Mouse (Mus musculus) intestine, embryonic 16.5 days (tissue): ENCODE results near the gene Twist2. TPM values are rescaled to one million over a fixed set of nuclear protein-coding genes. Genes with fewer than 3 reads are reported as not detected.

Experiments used
- ATAC-seq: fragments of 200-750 bp; cut with Nextera tagmentation; 2 replicates; pipeline ENCODE4 v1.8.0; 2017; ENCODE audit warnings: moderate TSS enrichment, moderate library complexity
- H3K27ac ChIP-seq: fragments of 300-500 bp; sonication (generic); 2 replicates; pipeline ENCODE4 v1.5.1; 2014; ENCODE audit warnings: mild to moderate bottlenecking, low read length
- H3K27me3 ChIP-seq: fragments of 300-500 bp; sonication (generic); replicated peaks from 2 replicates; pipeline ENCODE4 v1.6.1; 2014; ENCODE audit warnings: low read length, control low read depth, mixed read lengths; ENCODE audit not compliant: control insufficient read depth, insufficient read depth
- H3K36me3 ChIP-seq: fragments of 300-500 bp; sonication (generic); 2 replicates; pipeline ENCODE4 v1.6.1; 2014; ENCODE audit warnings: low read length, control low read depth; ENCODE audit not compliant: control insufficient read depth, insufficient read depth
- H3K4me1 ChIP-seq: fragments of 300-500 bp; sonication (generic); 2 replicates; pipeline ENCODE4 v1.6.1; 2014; ENCODE audit warnings: low read length, control low read depth, mixed read lengths; ENCODE audit not compliant: control insufficient read depth, insufficient read depth
- H3K4me2 ChIP-seq: fragments of 300-500 bp; sonication (generic); 2 replicates; pipeline ENCODE4 v1.6.1; 2014; ENCODE audit warnings: low read depth, low read length, control low read depth
- H3K4me3 ChIP-seq: fragments of 300-500 bp; sonication (generic); 2 replicates; pipeline ENCODE4 v1.5.1; 2014; ENCODE audit warnings: mild to moderate bottlenecking, low read length
- H3K9ac ChIP-seq: fragments of 300-500 bp; sonication (generic); 2 replicates; pipeline ENCODE4 v1.6.1; 2014; ENCODE audit warnings: low read depth, low read length
- H3K9me3 ChIP-seq: fragments of 300-500 bp; sonication (generic); 2 replicates; pipeline ENCODE4 v1.6.1; 2016; ENCODE audit warnings: low read length, control low read depth; ENCODE audit not compliant: control insufficient read depth
- WGBS: fragments of 180-500 bp; shearing (Covaris S2); extraction: QIAGEN DNeasy Blood & Tissue Kit; methylation state at CpG from one replicate; pipeline ENCODE4 v1.1.7; 2014; 5-methylcytosine and 5-hydroxymethylcytosine counted together
- polyA plus RNA-seq: library from polyadenylated mRNA; unstranded; fragments of >200 nt; fragmentation: Nextera tagmentation; extraction: Ambion mirVana; gene quantifications from 2 replicates; pipeline ENCODE4 v1.2.1, GENCODE M21; 2015

The Twist2 gene
- 5.0 and 5.1 TPM in 2 replicates for polyA plus RNA-seq

GRCm38 (mm10) chr1:91800967-91801843 lies at the start of gene Twist2:
Gene Twist2, plus strand, starts transcription at chr1:91801461.
- Histone ChIP-seq H3K27ac (peak within 1 kb of the TSS; percentile 72), H3K9ac (peak within 1 kb of the TSS; percentile 66), H3K36me3 (no peaks in the 10 kb centered on the region), H3K4me1 (0 out of 2 replicates have a peak, but pooled peaks cover 4% of the 10 kb centered on the region), H3K4me3 (peak within 1 kb of the TSS; percentile 56), H3K27me3 (peaks cover 37% of the 10 kb centered on the region), H3K4me2 (peak within 1 kb of the TSS; percentile 87), H3K9me3 (no peaks in the 10 kb centered on the region)
- ATAC-seq: peak; percentile 72
- under 1% methylated on average over 70 of the region's 77 CpGs for WGBS

GRCm38 (mm10) chr1:91752931-91753330 lies 48.3 kb upstream of the Twist2 start:
- 81% methylated on average over 9 of the region's 9 CpGs for WGBS
- H3K9ac ChIP-seq: no peak overlapping the region

GRCm38 (mm10) chr1:91755102-91755501 lies 46.2 kb upstream of the Twist2 start:
- H3K4me3 ChIP-seq: no peak overlapping the region

More at GRCm38 (mm10) chr1:91752931-91753330, 48.3 kb upstream of the Twist2 start:
- Histone ChIP-seq H3K4me2 (no peak overlapping the region), H3K4me3 (no peak overlapping the region), H3K4me1 (no peaks in the 10 kb centered on the region), H3K9me3 (no peaks in the 10 kb centered on the region), H3K27ac (no peak overlapping the region), H3K27me3 (0 out of 2 replicates have a peak, but pooled peaks cover 3% of the 10 kb centered on the region), H3K36me3 (no peaks in the 10 kb centered on the region)
- ATAC-seq: no peak

GRCm38 (mm10) chr1:91757292-91757691 lies 44.0 kb upstream of the Twist2 start:
- Histone ChIP-seq H3K27me3 (no peaks in the 10 kb centered on the region), H3K9ac (peak overlapping the region; percentile 35), H3K9me3 (no peaks in the 10 kb centered on the region), H3K36me3 (no peaks in the 10 kb centered on the region), H3K4me2 (peak overlapping the region; percentile 24), H3K4me3 (peak overlapping the region; percentile 15), H3K4me1 (peaks cover 2% of the 10 kb centered on the region; the same call in 1 of the 2 replicates), H3K27ac (no peak overlapping the region)
- ATAC-seq: no peak
- 31% methylated on average over 16 of the region's 16 CpGs for WGBS

More at GRCm38 (mm10) chr1:91755102-91755501, 46.2 kb upstream of the Twist2 start:
- no peaks in the 10 kb centered on the region for H3K9me3 ChIP-seq
- H3K9ac ChIP-seq: no peak overlapping the region
- ATAC-seq: 0 out of 2 replicates have a peak, but pooled peaks have one; percentile 28
- no peak overlapping the region for H3K27ac ChIP-seq
- under 1% methylated on average over 9 of the region's 9 CpGs for WGBS
- H3K4me1 ChIP-seq: peaks cover 2% of the 10 kb centered on the region; the same call in 1 of the 2 replicates
- H3K27me3 ChIP-seq: no peaks in the 10 kb centered on the region
- peak overlapping the region; percentile 15 for H3K4me2 ChIP-seq
- H3K36me3 ChIP-seq: no peaks in the 10 kb centered on the region

- no peak for ATAC-seq
- Histone ChIP-seq H3K36me3 (no peaks in the 10 kb centered on the region), H3K27ac (no peak overlapping the region), H3K4me1 (peaks cover 2% of the 10 kb centered on the region; the same call in 1 of the 2 replicates), H3K9me3 (no peaks in the 10 kb centered on the region), H3K9ac (no peak overlapping the region), H3K4me2 (no peak overlapping the region), H3K27me3 (no peaks in the 10 kb centered on the region), H3K4me3 (no peak overlapping the region)
- 56% methylated on average over 2 of the region's 2 CpGs for WGBS
Observed at GRCm38 (mm10) chr1:91758143-91758542, 43.1 kb upstream of the Twist2 start.

- Histone ChIP-seq H3K4me2 (no peak overlapping the region), H3K27ac (no peak overlapping the region), H3K27me3 (no peaks in the 10 kb centered on the region), H3K9ac (no peak overlapping the region), H3K4me3 (no peak overlapping the region), H3K36me3 (no peaks in the 10 kb centered on the region), H3K4me1 (peaks cover 2% of the 10 kb centered on the region; the same call in 1 of the 2 replicates), H3K9me3 (no peaks in the 10 kb centered on the region)
- ATAC-seq: no peak
- WGBS: 38% methylated on average over 12 of the region's 12 CpGs
Observed at GRCm38 (mm10) chr1:91758600-91759515, 42.4 kb upstream of the Twist2 start.

- WGBS: 49% methylated on average over 14 of the region's 14 CpGs
- no peak for ATAC-seq
- Histone ChIP-seq H3K9me3 (no peaks in the 10 kb centered on the region), H3K27me3 (no peaks in the 10 kb centered on the region), H3K4me1 (peaks cover 2% of the 10 kb centered on the region; the same call in 1 of the 2 replicates), H3K36me3 (no peaks in the 10 kb centered on the region), H3K9ac (no peak overlapping the region), H3K4me3 (no peak overlapping the region), H3K4me2 (no peak overlapping the region), H3K27ac (no peak overlapping the region)
Observed at GRCm38 (mm10) chr1:91760140-91760986, 40.9 kb upstream of the Twist2 start.

GRCm38 (mm10) chr1:91762528-91763091 lies 38.7 kb upstream of the Twist2 start:
- H3K27me3 ChIP-seq: no peaks in the 10 kb centered on the region
- H3K9ac ChIP-seq: no peak overlapping the region
- no peak overlapping the region for H3K27ac ChIP-seq
- 49% methylated on average over 12 of the region's 12 CpGs for WGBS
- H3K4me3 ChIP-seq: no peak overlapping the region
- H3K4me1 ChIP-seq: peaks cover 2% of the 10 kb centered on the region; the same call in 1 of the 2 replicates
- H3K9me3 ChIP-seq: no peaks in the 10 kb centered on the region
- no peak overlapping the region for H3K4me2 ChIP-seq
- H3K36me3 ChIP-seq: no peaks in the 10 kb centered on the region
- ATAC-seq: no peak
